Mouse (Mus musculus): ENCODE data around the gene Pih1d1. TPM values are rescaled to one million over a fixed set of nuclear protein-coding genes. Genes with fewer than 3 reads are reported as not detected.

Pih1d1 gene
- total and polyA plus RNA-seq, 3 experiments, result 141 to 148 TPM; not detected in 1

- peaks cover 0 to 5% of the 10 kb centered on the region in 2 experiments; a peak in 2 of 4 replicates for H3K4me1 ChIP-seq (ENCODE audit: control insufficient read depth in 1 of 2, insufficient read depth in 2 of 2, low read length in 2 of 2)
- no peaks in the 10 kb centered on the region for H3K9me3 ChIP-seq (replicated peaks; ENCODE audit: insufficient read depth, low read length)
- H3K27ac ChIP-seq (ENCODE audit: control insufficient read depth, low read depth, low read length), result no peak overlapping the region
- TF ChIP-seq MYB (IDR thresholded peaks at IDR 0.05; ENCODE audit: low read depth, low read length) (no peak), USF1 (IDR thresholded peaks at IDR 0.05; ENCODE audit: low read depth, low read length) (no peak), POLR2A (IDR thresholded peaks at IDR 0.05; ENCODE audit: control insufficient read depth in 1 of 2, insufficient read depth in 1 of 2, low read depth in 1 of 2, low read length in 2 of 2, poor library complexity in 1 of 2) (no peak), MEF2A (IDR thresholded peaks at IDR 0.05; ENCODE audit: extremely low read depth, insufficient replicate concordance, low read depth, low read length, poor library complexity, severe bottlenecking) (no peak), ETS1 (IDR thresholded peaks at IDR 0.05; ENCODE audit: low read depth, low read length) (no peak), TBP (IDR thresholded peaks at IDR 0.05; ENCODE audit: low read depth, low read length) (no peak), CTCF (IDR thresholded peaks at IDR 0.05 in 2 of 3, conservative IDR thresholded peaks at IDR 0.05 in 1 of 3; ENCODE audit: control insufficient read depth in 1 of 3, insufficient read depth in 1 of 3, low read depth in 2 of 3, low read length in 3 of 3, poor library complexity in 1 of 3, severe bottlenecking in 1 of 3) (no peak)
- DNase-seq (ENCODE audit: low read depth, low spot score), result no peak
- H3K9ac ChIP-seq (ENCODE audit: control insufficient read depth, low read depth, low read length, poor library complexity, severe bottlenecking), result no peak overlapping the region; the same call in 1 of the 2 replicates
- no peaks in the 10 kb centered on the region for H3K27me3 ChIP-seq (ENCODE audit: control insufficient read depth in 1 of 2, insufficient read depth in 2 of 2, low read length in 2 of 2)
- no peaks in the 10 kb centered on the region for H3K79me2 ChIP-seq (ENCODE audit: control insufficient read depth, insufficient read depth, low read length, poor library complexity)
- H3K4me3 ChIP-seq (ENCODE audit: control insufficient read depth in 1 of 2, insufficient read depth in 1 of 2, low read depth in 2 of 2, low read length in 2 of 2), result no peak overlapping the region
- peaks cover 0 to 3% of the 10 kb centered on the region in 2 experiments; a peak in 2 of 4 replicates for H3K36me3 ChIP-seq (ENCODE audit: control insufficient read depth in 1 of 2, insufficient read depth in 2 of 2, low read length in 2 of 2)
Observed at GRCm38 (mm10) chr7:45181540-45181939, 27.4 kb downstream of the Pih1d1 start.

GRCm38 (mm10) chr7:45182199-45182601 lies 28.1 kb downstream of the Pih1d1 start:
- Histone ChIP-seq H3K9ac (ENCODE audit: control insufficient read depth, low read depth, low read length, poor library complexity, severe bottlenecking) (peak overlapping the region; percentile 74), H3K36me3 (ENCODE audit: control insufficient read depth in 1 of 2, insufficient read depth in 2 of 2, low read length in 2 of 2) (peaks cover 0 to 3% of the 10 kb centered on the region in 2 experiments; a peak in 2 of 4 replicates), H3K4me1 (ENCODE audit: control insufficient read depth in 1 of 2, insufficient read depth in 2 of 2, low read length in 2 of 2) (peaks cover 0 to 5% of the 10 kb centered on the region in 2 experiments; a peak in 2 of 4 replicates), H3K27ac (ENCODE audit: control insufficient read depth, low read depth, low read length) (no peak overlapping the region), H3K79me2 (ENCODE audit: control insufficient read depth, insufficient read depth, low read length, poor library complexity) (no peaks in the 10 kb centered on the region), H3K27me3 (ENCODE audit: control insufficient read depth in 1 of 2, insufficient read depth in 2 of 2, low read length in 2 of 2) (no peaks in the 10 kb centered on the region), H3K9me3 (replicated peaks; ENCODE audit: insufficient read depth, low read length) (no peaks in the 10 kb centered on the region), H3K4me3 (ENCODE audit: control insufficient read depth in 1 of 2, insufficient read depth in 1 of 2, low read depth in 2 of 2, low read length in 2 of 2) (peak overlapping the region; percentile 53 to 54)
- no peak for TF ChIP-seq SMC3 (IDR thresholded peaks at IDR 0.05; ENCODE audit: low read depth, low read length)
- TF ChIP-seq TBP (IDR thresholded peaks at IDR 0.05; ENCODE audit: low read depth, low read length), result 0 out of 2 replicates have a peak, but pooled peaks have one; percentile 46
- no peak for TF ChIP-seq USF1 (IDR thresholded peaks at IDR 0.05; ENCODE audit: low read depth, low read length)
- TF ChIP-seq ZMIZ1 (IDR thresholded peaks at IDR 0.05; ENCODE audit: low read depth, low read length), result peak; percentile 74; the same call in 1 of the 2 replicates
- TF ChIP-seq SIN3A (IDR thresholded peaks at IDR 0.05; ENCODE audit: low read length), result peak; percentile 69; the same call in 1 of the 2 replicates
- no peak for TF ChIP-seq ZC3H11A (IDR thresholded peaks at IDR 0.05; ENCODE audit: low read depth, low read length)
- TF ChIP-seq ZKSCAN1 (IDR thresholded peaks at IDR 0.05; ENCODE audit: low read depth, low read length), result no peak
- TF ChIP-seq UBTF (IDR thresholded peaks at IDR 0.05; ENCODE audit: borderline replicate concordance, insufficient read depth, low read depth, low read length), result no peak
- TF ChIP-seq BHLHE40 (IDR thresholded peaks at IDR 0.05; ENCODE audit: borderline replicate concordance, low read depth, low read length), result no peak
- no peak for TF ChIP-seq POLR2AphosphoS5 (IDR thresholded peaks at IDR 0.05; ENCODE audit: borderline replicate concordance, low read depth, low read length)
- peak; percentile 62; the same call in 1 of the 2 replicates for TF ChIP-seq E2F4 (IDR thresholded peaks at IDR 0.05; ENCODE audit: borderline replicate concordance, low read depth, low read length)
- peak; percentile 81 for TF ChIP-seq NELFE (IDR thresholded peaks at IDR 0.05; ENCODE audit: low read depth, low read length)
- TF ChIP-seq EP300 (IDR thresholded peaks at IDR 0.05; ENCODE audit: low read depth in 1 of 2, low read length in 2 of 2), result no peak
- peak; percentile 39 for TF ChIP-seq TCF12 (IDR thresholded peaks at IDR 0.05; ENCODE audit: low read depth, low read length)
- peak; percentile 56 to 90; a peak in 2 of 4 replicates for TF ChIP-seq POLR2A (IDR thresholded peaks at IDR 0.05; ENCODE audit: control insufficient read depth in 1 of 2, insufficient read depth in 1 of 2, low read depth in 1 of 2, low read length in 2 of 2, poor library complexity in 1 of 2)
- peak; percentile 66 for TF ChIP-seq NRF1 (IDR thresholded peaks at IDR 0.05; ENCODE audit: insufficient read depth, low read depth, low read length, poor library complexity, severe bottlenecking)
- peak; percentile 69 for TF ChIP-seq MAX (IDR thresholded peaks at IDR 0.05; ENCODE audit: low read length)
- peak; percentile 54; the same call in 1 of the 2 replicates for TF ChIP-seq POLR2AphosphoS2 (IDR thresholded peaks at IDR 0.05; ENCODE audit: low read length)
- no peak for TF ChIP-seq CTCF (IDR thresholded peaks at IDR 0.05 in 2 of 3, conservative IDR thresholded peaks at IDR 0.05 in 1 of 3; ENCODE audit: control insufficient read depth in 1 of 3, insufficient read depth in 1 of 3, low read depth in 2 of 3, low read length in 3 of 3, poor library complexity in 1 of 3, severe bottlenecking in 1 of 3)
- peak; percentile 97 for DNase-seq (ENCODE audit: low read depth, low spot score)
